8 mouse cellular contexts compared by ENCODE assay signal in the genomic region with DNA sequence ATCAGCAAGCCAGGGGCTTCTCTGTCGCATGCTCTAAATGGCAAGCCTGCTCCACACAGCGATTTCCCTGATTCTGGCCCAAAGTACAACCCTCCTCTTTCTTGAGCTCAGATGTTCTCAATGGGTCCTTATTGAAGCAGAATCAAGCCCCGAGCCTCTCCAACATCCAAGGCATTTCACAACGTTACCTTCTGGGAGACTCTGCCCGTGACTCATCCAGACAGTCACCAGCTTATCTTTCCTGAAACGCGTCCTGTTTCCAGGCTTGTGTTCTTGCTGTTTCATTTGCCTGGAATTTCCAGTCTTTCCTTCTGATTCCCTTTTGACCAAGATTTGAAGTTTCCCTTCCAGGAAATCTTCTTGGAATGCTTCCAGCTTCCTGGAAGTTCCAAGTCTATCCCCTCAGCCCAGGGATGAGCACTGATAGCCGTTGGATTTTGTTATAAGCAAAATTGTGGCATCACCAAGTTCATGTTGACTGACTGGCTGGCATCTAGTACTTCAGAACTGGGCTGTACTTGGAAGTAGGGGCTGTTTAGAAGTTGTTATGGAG. TPM values are rescaled to one million over a fixed set of nuclear protein-coding genes. Genes with fewer than 3 reads are reported as not detected.
DNase-seq lines count a peak whose midpoint lies in the region; ATAC-seq and TF ChIP-seq lines count a peak whose summit lies in the region.

No protein-coding gene starts in this region.

- H3K9ac ChIP-seq in lung, embryonic 14.5 days: peak overlapping the region; percentile 47; the same call in 1 of the 2 replicates
- no peak overlapping the region; the same call in 1 of the 2 replicates for H3K9ac ChIP-seq in embryonic facial prominence, embryonic 11.5 days (replicated peaks; ENCODE audit: low read length)
- peak overlapping the region; percentile 61 for H3K9ac ChIP-seq in lung, embryonic 16.5 days (ENCODE audit: low read length)

- TF ChIP-seq CTCF in lung, embryonic 14.5 days (IDR thresholded peaks at IDR 0.05; ENCODE audit: low read depth): no peak
- no peak for TF ChIP-seq CTCF in lung, adult 2 months (IDR thresholded peaks at IDR 0.05; ENCODE audit: insufficient read depth, low read length)

- WGBS in lung, embryonic 14.5 days: 12% methylated on average over 8 of the region's 8 CpGs
- 14% methylated on average over 8 of the region's 8 CpGs for WGBS in lung, adult 2 months
- WGBS in embryonic facial prominence, embryonic 11.5 days: 37% methylated on average over 8 of the region's 8 CpGs
- WGBS in hindbrain, embryonic 10.5 days: 39% methylated on average over 8 of the region's 8 CpGs
- 13% methylated on average over 8 of the region's 8 CpGs for WGBS in lung, embryonic 16.5 days

- H3K36me3 ChIP-seq in lung, embryonic 14.5 days (ENCODE audit: insufficient read depth): no peaks in the 10 kb centered on the region
- no peaks in the 10 kb centered on the region for H3K36me3 ChIP-seq in embryonic facial prominence, embryonic 11.5 days (replicated peaks; ENCODE audit: control insufficient read depth, insufficient read depth, low read depth, low read length)
- no peaks in the 10 kb centered on the region for H3K36me3 ChIP-seq in hindbrain, embryonic 10.5 days
- no peaks in the 10 kb centered on the region for H3K36me3 ChIP-seq in lung, embryonic 16.5 days (ENCODE audit: control insufficient read depth, insufficient read depth, low read length)

- no peak for ATAC-seq in lung, embryonic 14.5 days (ENCODE audit: insufficient read depth)
- no peak for ATAC-seq in embryonic facial prominence, embryonic 11.5 days (replicated peaks; ENCODE audit: insufficient number of reproducible peaks, low FRiP score, low TSS enrichment, low read depth)
- no peak for ATAC-seq in lung, embryonic 16.5 days (ENCODE audit: low read depth)

- peak overlapping the region; percentile 70 for H3K4me2 ChIP-seq in lung, embryonic 14.5 days
- H3K4me2 ChIP-seq in embryonic facial prominence, embryonic 11.5 days (ENCODE audit: low read depth, low read length): peak overlapping the region; percentile 70
- H3K4me2 ChIP-seq in lung, embryonic 16.5 days (ENCODE audit: low read depth, low read length): peak overlapping the region; percentile 65

- peak; percentile 37 for DNase-seq in lung, embryonic 14.5 days
- no peak for DNase-seq in lung, adult 2 months
- DNase-seq in embryonic facial prominence, embryonic 11.5 days (ENCODE audit: low spot score): no peak
- no peak for DNase-seq in hindbrain, embryonic 10.5 days (ENCODE audit: low spot score)
- no peak for DNase-seq in thymus, postnatal 4 days
- no peak for DNase-seq in cerebellum, adult 11 months
- no peak for DNase-seq in spleen, adult 12 weeks (ENCODE audit: low spot score)

- no peaks in the 10 kb centered on the region for H3K9me3 ChIP-seq in lung, embryonic 14.5 days (ENCODE audit: low read depth, low read length)
- H3K9me3 ChIP-seq in embryonic facial prominence, embryonic 11.5 days (replicated peaks; ENCODE audit: control insufficient read depth, low read length): no peaks in the 10 kb centered on the region
- no peaks in the 10 kb centered on the region for H3K9me3 ChIP-seq in hindbrain, embryonic 10.5 days
- H3K9me3 ChIP-seq in lung, embryonic 16.5 days (ENCODE audit: control insufficient read depth, low read length): no peaks in the 10 kb centered on the region

- no peak for TF ChIP-seq POLR2A in lung, adult 2 months (IDR thresholded peaks at IDR 0.05; ENCODE audit: borderline replicate concordance, extremely low read depth, low read depth, low read length)

- H3K27ac ChIP-seq in lung, embryonic 14.5 days (ENCODE audit: low read depth): peak overlapping the region; percentile 90
- H3K27ac ChIP-seq in embryonic facial prominence, embryonic 11.5 days (replicated peaks; ENCODE audit: low read depth, low read length): no peak overlapping the region
- peak overlapping the region; percentile 73 for H3K27ac ChIP-seq in hindbrain, embryonic 10.5 days
- H3K27ac ChIP-seq in lung, embryonic 16.5 days (ENCODE audit: low read length): peak overlapping the region; percentile 74

- H3K4me1 ChIP-seq in lung, embryonic 14.5 days (ENCODE audit: insufficient read depth): peaks cover 6% of the 10 kb centered on the region; the same call in 1 of the 2 replicates
- peaks cover 8% of the 10 kb centered on the region for H3K4me1 ChIP-seq in lung, adult 2 months (ENCODE audit: control insufficient read depth, insufficient read depth, low read length)
- no peaks in the 10 kb centered on the region for H3K4me1 ChIP-seq in embryonic facial prominence, embryonic 11.5 days (ENCODE audit: control insufficient read depth, insufficient read depth, low read length)
- H3K4me1 ChIP-seq in hindbrain, embryonic 10.5 days (replicated peaks): peaks cover 43% of the 10 kb centered on the region
- peaks cover 17% of the 10 kb centered on the region for H3K4me1 ChIP-seq in lung, embryonic 16.5 days (replicated peaks; ENCODE audit: control insufficient read depth, insufficient read depth, low read length)

- peak overlapping the region; percentile 37 for H3K4me3 ChIP-seq in lung, embryonic 14.5 days (ENCODE audit: low read depth, low read length)
- no peak overlapping the region for H3K4me3 ChIP-seq in lung, adult 2 months (replicated peaks; ENCODE audit: extremely low read depth, low read depth, low read length)
- peak overlapping the region; percentile 33; the same call in 1 of the 2 replicates for H3K4me3 ChIP-seq in embryonic facial prominence, embryonic 11.5 days (ENCODE audit: low read depth, low read length)
- H3K4me3 ChIP-seq in hindbrain, embryonic 10.5 days: peak overlapping the region; percentile 53
- peak overlapping the region; percentile 49 for H3K4me3 ChIP-seq in lung, embryonic 16.5 days (ENCODE audit: low read length)

- H3K27me3 ChIP-seq in lung, embryonic 14.5 days (ENCODE audit: insufficient read depth, low read length): no peaks in the 10 kb centered on the region
- H3K27me3 ChIP-seq in embryonic facial prominence, embryonic 11.5 days (ENCODE audit: control insufficient read depth, insufficient read depth, low read length): no peaks in the 10 kb centered on the region
- H3K27me3 ChIP-seq in hindbrain, embryonic 10.5 days (ENCODE audit: insufficient read depth, poor library complexity, severe bottlenecking): peaks cover 41% of the 10 kb centered on the region
- H3K27me3 ChIP-seq in lung, embryonic 16.5 days (ENCODE audit: control insufficient read depth, insufficient read depth, low read depth, low read length): no peaks in the 10 kb centered on the region

RNA-seq across cellular contexts. Expression of a gene that starts 28.7 kb away (rescaled TPM):
- 13.6 and 15.3 TPM in 2 replicates for polyA plus RNA-seq in lung, embryonic 14.5 days (2014; fragmentation: Nextera tagmentation; extraction: Ambion mirVana)
- 260 and 369 TPM in 2 replicates for polyA plus RNA-seq in lung, adult 2 months (2012; rRNA removed)
- polyA plus RNA-seq in embryonic facial prominence, embryonic 11.5 days (2014; fragmentation: Nextera tagmentation; extraction: Ambion mirVana): 9.3 and 9.8 TPM in 2 replicates
- 5.3 and 6.7 TPM in 2 replicates for polyA plus RNA-seq in hindbrain, embryonic 10.5 days (2016; fragmentation: Nextera tagmentation; extraction: Ambion mirVana)
- 6.8 and 8.6 TPM in 2 replicates for polyA plus RNA-seq in lung, embryonic 16.5 days (2015; fragmentation: Nextera tagmentation; extraction: Ambion mirVana)

Comparison
In these comparisons a context has a peak if more than half of its experiments do, and no peak if none do; other contexts are left out.
1. RNA of a gene that starts 28.7 kb away (polyA plus RNA-seq): 260 to 369 TPM in lung, adult 2 months; 13.6 to 15.3 TPM in lung, embryonic 14.5 days, 9.3 to 9.8 TPM in embryonic facial prominence, embryonic 11.5 days, 6.8 to 8.6 TPM in lung, embryonic 16.5 days and 5.3 to 6.7 TPM in hindbrain, embryonic 10.5 days; every median in the first group is over 10 times any median in the second.
2. Peak in every context shown above with its lines, with median percentiles within 50 percentile points of each other: H3K4me2 ChIP-seq.